Mouse (Mus musculus) CH12.LX (cell line): ENCODE results near the gene Zdhhc13. TPM values are rescaled to one million over a fixed set of nuclear protein-coding genes. Genes with fewer than 3 reads are reported as not detected.

Experiments used
- DNase-seq: peaks from one replicate; pipeline ENCODE4 v3.0.0-alpha.2; 2013; ENCODE audit errors: extremely low read depth
- H3K27ac ChIP-seq: 2 replicates; pipeline ENCODE4 v1.5.1; 2012; ENCODE audit warnings: low read depth, mild to moderate bottlenecking, control low read depth, moderate library complexity; ENCODE audit not compliant: insufficient read depth
- H3K27me3 ChIP-seq: replicated peaks from 2 replicates; pipeline ENCODE3; 2012; ENCODE audit warnings: inconsistent platforms
- H3K36me3 ChIP-seq, 2 experiments: replicated peaks in 1 of 2; 2 replicates each; pipeline versions ENCODE3 to v1.6.1; 2012; ENCODE audit warnings: inconsistent platforms in 1 of 2, low read length in 1 of 2, mild to moderate bottlenecking in 1 of 2, mixed read lengths in 1 of 2, moderate library complexity in 1 of 2; ENCODE audit not compliant: control insufficient read depth in 1 of 2, insufficient read depth in 1 of 2
- H3K4me1 ChIP-seq, 2 experiments: 2 replicates each; pipeline ENCODE4 v1.6.1; 2012; ENCODE audit warnings: inconsistent platforms in 1 of 2, moderate library complexity in 1 of 2; ENCODE audit not compliant: insufficient read depth in 2 of 2, control insufficient read depth in 1 of 2
- H3K4me2 ChIP-seq: 2 replicates; pipeline ENCODE4 v1.6.1; 2012; ENCODE audit warnings: low read depth, mild to moderate bottlenecking, control low read depth; ENCODE audit not compliant: poor library complexity, insufficient read depth, severe bottlenecking
- H3K4me3 ChIP-seq, 3 experiments: fragments of 150-350 bp in 1 of 3; sonication (generic) in 1 of 3; replicated peaks in 1 of 3; 2 replicates each; pipeline versions ENCODE3 to v1.5.1; 2011 to 2012; ENCODE audit warnings: low read depth in 2 of 3, low read length in 2 of 3, mild to moderate bottlenecking in 2 of 3, moderate library complexity in 2 of 3, control low read depth in 1 of 3, improper control_type of control experiment in 1 of 3, inconsistent platforms in 1 of 3, mixed read lengths in 1 of 3; ENCODE audit not compliant: poor library complexity in 1 of 3
- H3K79me2 ChIP-seq: replicated peaks from 2 replicates; pipeline ENCODE4 v1.6.1; 2012; ENCODE audit warnings: mild to moderate bottlenecking, moderate library complexity; ENCODE audit not compliant: control insufficient read depth, poor library complexity, insufficient read depth, severe bottlenecking; ENCODE audit errors: extremely low read depth
- H3K9ac ChIP-seq: 2 replicates; pipeline ENCODE4 v1.6.1; 2012; ENCODE audit warnings: low read depth, mild to moderate bottlenecking, control low read depth, moderate library complexity; ENCODE audit not compliant: insufficient read depth
- H3K9me3 ChIP-seq: replicated peaks from 2 replicates; pipeline ENCODE3; 2012; ENCODE audit warnings: low read length, inconsistent platforms, mixed read lengths
- CHD1 ChIP-seq: IDR thresholded peaks from 2 replicates; pipeline ENCODE4 v1.6.1; 2012; ENCODE audit warnings: low read depth, low read length, improper control_type of control experiment, inconsistent platforms
- CHD2 ChIP-seq: IDR thresholded peaks from 2 replicates; pipeline ENCODE4 v1.6.1; 2011; ENCODE audit warnings: low read length, improper control_type of control experiment
- EP300 ChIP-seq: IDR thresholded peaks from 2 replicates; pipeline ENCODE4 v1.6.1; 2011; ENCODE audit warnings: low read length, improper control_type of control experiment
- ETS1 ChIP-seq: conservative IDR thresholded peaks from 2 replicates; pipeline ENCODE4 v1.6.1; 2012; ENCODE audit warnings: low read depth, mild to moderate bottlenecking, inconsistent platforms, low read length, improper control_type of control experiment, moderate library complexity
- HCFC1 ChIP-seq: IDR thresholded peaks from 2 replicates; pipeline ENCODE4 v1.6.1; 2012; ENCODE audit warnings: low read depth, mild to moderate bottlenecking, inconsistent platforms, low read length, improper control_type of control experiment
- IRF4 ChIP-seq: IDR thresholded peaks from 2 replicates; pipeline ENCODE4 v1.6.1; 2014; ENCODE audit warnings: low read depth, mild to moderate bottlenecking, inconsistent platforms, low read length, improper control_type of control experiment
- JUN ChIP-seq: IDR thresholded peaks from 2 replicates; pipeline ENCODE4 v1.6.1; 2011; ENCODE audit warnings: low read depth, mild to moderate bottlenecking, low read length, improper control_type of control experiment, moderate library complexity; ENCODE audit not compliant: insufficient read depth
- JUND ChIP-seq: conservative IDR thresholded peaks from 2 replicates; pipeline ENCODE4 v1.6.1; 2011; ENCODE audit warnings: low read depth, low read length, improper control_type of control experiment
- MAFK ChIP-seq: IDR thresholded peaks from 2 replicates; pipeline ENCODE4 v1.6.1; 2011; ENCODE audit warnings: low read length, improper control_type of control experiment; ENCODE audit not compliant: insufficient replicate concordance
- MEF2A ChIP-seq: IDR thresholded peaks from 2 replicates; pipeline ENCODE4 v1.6.1; 2014; ENCODE audit warnings: low read depth, mild to moderate bottlenecking, inconsistent platforms, low read length, improper control_type of control experiment, borderline replicate concordance
- NRF1 ChIP-seq: IDR thresholded peaks from 2 replicates; pipeline ENCODE4 v1.6.1; 2014; ENCODE audit warnings: low read depth, mild to moderate bottlenecking, inconsistent platforms, low read length, improper control_type of control experiment, moderate library complexity
- POLR2A ChIP-seq: IDR thresholded peaks from 2 replicates; pipeline ENCODE4 v1.6.1; 2011; ENCODE audit warnings: low read depth, mild to moderate bottlenecking, improper control_type of control experiment, low read length
- POLR2AphosphoS2 ChIP-seq: IDR thresholded peaks from 2 replicates; pipeline ENCODE4 v1.6.1; 2011; ENCODE audit warnings: low read depth, low read length, improper control_type of control experiment
- RCOR1 ChIP-seq: conservative IDR thresholded peaks from 2 replicates; pipeline ENCODE4 v1.6.1; 2012; ENCODE audit warnings: low read depth, mild to moderate bottlenecking, inconsistent platforms, low read length, improper control_type of control experiment
- SIN3A ChIP-seq: IDR thresholded peaks from 2 replicates; pipeline ENCODE4 v1.6.1; 2012; ENCODE audit warnings: low read length, improper control_type of control experiment, inconsistent platforms
- UBTF ChIP-seq: IDR thresholded peaks from 2 replicates; pipeline ENCODE4 v1.6.1; 2012; ENCODE audit warnings: low read depth, mild to moderate bottlenecking, inconsistent platforms, low read length, improper control_type of control experiment, moderate library complexity
- USF1 ChIP-seq: IDR thresholded peaks from 2 replicates; pipeline ENCODE4 v1.6.1; 2014; ENCODE audit warnings: low read depth, mild to moderate bottlenecking, inconsistent platforms, low read length, improper control_type of control experiment
- USF2 ChIP-seq: conservative IDR thresholded peaks from 2 replicates; pipeline ENCODE4 v1.6.1; 2011; ENCODE audit warnings: low read depth, low read length, improper control_type of control experiment
- ZKSCAN1 ChIP-seq: IDR thresholded peaks from 2 replicates; pipeline ENCODE4 v1.6.1; 2012; ENCODE audit warnings: low read depth, inconsistent platforms, low read length, improper control_type of control experiment, borderline replicate concordance
- ZMIZ1 ChIP-seq: IDR thresholded peaks from 2 replicates; pipeline ENCODE4 v1.6.1; 2012; ENCODE audit warnings: low read depth, mild to moderate bottlenecking, inconsistent platforms, low read length, improper control_type of control experiment
- dilution Hi-C: fragments of 300-500 bp; cut with MboI; formaldehyde crosslinking; loops from 2 replicates; pipeline ENCODE4 v1.14.3; 2020; ENCODE audit warnings: low sequenced_read_pairs; ENCODE audit not compliant: extremely low pct_unique_long_range_greater_than_20kb, extremely low pct_ligation_motif_present
- in situ Hi-C: fragments of 300-500 bp; cut with MboI; formaldehyde crosslinking; loops from 3 replicates; pipeline ENCODE4 v1.14.3; 2019; ENCODE audit warnings: low sequenced_read_pairs, low pct_ligation_motif_present, low pct_unique_long_range_greater_than_20kb, mixed read lengths
- polyA plus RNA-seq: library from polyadenylated mRNA; unstranded; fragments of >175 nt; gene quantifications from 2 replicates; pipeline ENCODE4 v1.2.1, GENCODE M21; 2012; ENCODE audit warnings: low read depth; ENCODE audit not compliant: insufficient read length
- total RNA-seq, 2 experiments: library from RNA; depleted of rRNA; stranded (reverse); fragments of 300-350 nt in 1 of 2; fragments of >200 nt in 1 of 2; gene quantifications; 2 replicates each; pipeline ENCODE4 v1.2.3; 2012 to 2014

Gene Zdhhc13
- total and polyA plus RNA-seq, 3 experiments: 19.9 to 74.3 (median 32.3) TPM

GRCm38 (mm10) chr7:48843541-48843940 lies 54.7 kb downstream of the Zdhhc13 start:
- no peak overlapping the region for H3K9ac ChIP-seq
- no peaks in the 10 kb centered on the region for H3K79me2 ChIP-seq
- no peak for DNase-seq
- H3K27me3 ChIP-seq: no peaks in the 10 kb centered on the region
- in situ Hi-C loops: no loop called here
- no peak overlapping the region for H3K4me3 ChIP-seq
- no peaks in the 10 kb centered on the region for H3K4me1 ChIP-seq
- no peaks in the 10 kb centered on the region for H3K36me3 ChIP-seq
- H3K27ac ChIP-seq: no peak overlapping the region
- no peaks in the 10 kb centered on the region for H3K9me3 ChIP-seq
- TF ChIP-seq POLR2AphosphoS2 (no peak), NRF1 (no peak), MEF2A (no peak), ZKSCAN1 (no peak), MAFK (no peak), USF1 (no peak), ZMIZ1 (no peak), POLR2A (no peak), USF2 (no peak), HCFC1 (no peak), IRF4 (no peak), SIN3A (no peak), JUND (no peak), CHD1 (no peak), EP300 (no peak), CHD2 (no peak), JUN (no peak), UBTF (no peak), RCOR1 (no peak)
- dilution Hi-C loops: no loop called here
- no peak overlapping the region for H3K4me2 ChIP-seq

DNA sequence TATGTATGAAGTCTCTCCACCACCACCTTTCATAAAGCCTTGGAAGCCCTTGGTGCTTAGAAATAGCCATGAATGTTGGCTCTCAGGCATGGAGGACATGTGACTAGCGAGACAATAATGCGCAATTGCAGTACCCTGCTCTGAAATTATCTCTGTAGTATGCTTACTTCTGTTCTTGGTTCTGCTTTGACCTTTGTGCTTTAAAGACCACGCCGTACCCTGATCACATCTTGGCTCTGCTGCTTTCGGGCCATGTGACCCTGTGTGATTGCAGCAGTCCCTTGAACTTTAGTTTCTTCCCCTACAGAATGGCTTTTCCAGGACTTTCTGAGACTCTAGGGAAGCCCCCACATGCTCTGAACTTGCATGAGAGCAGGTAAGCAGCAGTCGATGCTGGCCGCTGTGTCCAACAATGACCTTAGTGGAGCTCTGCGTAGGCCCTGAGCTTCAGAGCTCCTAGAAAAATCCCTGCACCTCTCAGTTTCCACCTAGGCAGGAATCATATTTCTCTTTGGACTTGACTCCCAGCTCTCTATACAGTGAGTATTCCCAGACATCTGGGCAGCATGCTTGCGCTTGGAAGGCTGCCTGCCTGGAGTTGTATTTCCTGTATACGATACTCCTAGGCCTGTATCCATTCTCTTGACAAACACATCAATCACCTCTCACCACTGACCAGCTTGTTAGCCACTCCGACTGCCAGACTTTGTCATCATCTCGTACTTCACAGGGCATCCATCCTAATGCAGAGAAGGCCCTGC lies 56.6 kb downstream of the Zdhhc13 start:
- Histone ChIP-seq H3K9me3 (no peaks in the 10 kb centered on the region), H3K9ac (no peak overlapping the region), H3K36me3 (no peaks in the 10 kb centered on the region), H3K27me3 (peaks cover 2% of the 10 kb centered on the region), H3K4me2 (no peak overlapping the region), H3K79me2 (no peaks in the 10 kb centered on the region), H3K4me3 (no peak overlapping the region), H3K27ac (no peak overlapping the region), H3K4me1 (no peaks in the 10 kb centered on the region)
- dilution Hi-C loops: no loop called here
- TF ChIP-seq ETS1: no peak
- TF ChIP-seq USF1: no peak
- no peak for TF ChIP-seq SIN3A
- TF ChIP-seq POLR2A: no peak
- in situ Hi-C loops: no loop called here
- no peak for DNase-seq
